Mouse (Mus musculus) left cerebral cortex, adult 8-10 months (tissue): ENCODE data around the gene Pank4. TPM values are rescaled to one million over a fixed set of nuclear protein-coding genes. Genes with fewer than 3 reads are reported as not detected.

Experiments
- DNase-seq, 2 experiments: peaks; one replicate each; pipeline ENCODE4 v3.0.0; 2022; ENCODE audit warnings: low spot score in 2 of 2
- total RNA-seq, 4 experiments: library from RNA; stranded (reverse); gene quantifications; 2 replicates each; pipeline ENCODE4 v1.2.4; 2022

The Pank4 gene
- total RNA-seq = 10 to 100 TPM; 35.5 to 44.7 (median 38.6) TPM

- peak; percentile 84 to 92 for DNase-seq
These were observed at the start of gene Pank4 for GRCm38 (mm10) chr4:154963901-154964580. TSS of gene Pank4 (plus strand) at chr4:154964123.

- DNase-seq = no peak
These were observed 49.7 kb upstream of the Pank4 start for GRCm38 (mm10) chr4:154914252-154914651.

- DNase-seq = no peak
These were observed 49.2 kb upstream of the Pank4 start for GRCm38 (mm10) chr4:154914707-154915106.

- DNase-seq = no peak
These were observed 48.6 kb upstream of the Pank4 start for GRCm38 (mm10) chr4:154915286-154915685.

GRCm38 (mm10) chr4:154916662-154917061, 47.3 kb upstream of the Pank4 start:
- DNase-seq = no peak

GRCm38 (mm10) chr4:154922291-154922690, 41.6 kb upstream of the Pank4 start:
- DNase-seq = no peak

GRCm38 (mm10) chr4:154922931-154923330, 41.0 kb upstream of the Pank4 start:
- DNase-seq = no peak

- DNase-seq = no peak
These were observed 38.5 kb upstream of the Pank4 start for GRCm38 (mm10) chr4:154925413-154925812.

- DNase-seq = no peak
These were observed 36.7 kb upstream of the Pank4 start for GRCm38 (mm10) chr4:154926969-154927898.

GRCm38 (mm10) chr4:154927899-154928337, 36.0 kb upstream of the Pank4 start:
- DNase-seq = no peak

GRCm38 (mm10) chr4:154928395-154929087, 35.4 kb upstream of the Pank4 start, which contains the start of gene Tnfrsf14:
TSS of gene Tnfrsf14 (minus strand) at chr4:154928563.
- no peak for DNase-seq

GRCm38 (mm10) chr4:154929088-154929660, 34.7 kb upstream of the Pank4 start:
- DNase-seq = no peak

- no peak for DNase-seq
These were observed 30.5 kb upstream of the Pank4 start for GRCm38 (mm10) chr4:154933306-154933907.

- DNase-seq = no peak
These were observed 29.1 kb upstream of the Pank4 start for GRCm38 (mm10) chr4:154934800-154935199.

GRCm38 (mm10) chr4:154935788-154936187, 28.1 kb upstream of the Pank4 start:
- DNase-seq = no peak

- DNase-seq = no peak
These were observed 27.2 kb upstream of the Pank4 start for GRCm38 (mm10) chr4:154936542-154937255.

- no peak for DNase-seq
These were observed 26.2 kb upstream of the Pank4 start for GRCm38 (mm10) chr4:154937746-154938145.

GRCm38 (mm10) chr4:154940156-154940555, 23.8 kb upstream of the Pank4 start:
- DNase-seq = no peak

- DNase-seq = no peak
These were observed 22.1 kb upstream of the Pank4 start for GRCm38 (mm10) chr4:154941831-154942230.

- DNase-seq = no peak
These were observed 21.1 kb upstream of the Pank4 start for GRCm38 (mm10) chr4:154942632-154943322.
